In the genomic region with DNA sequence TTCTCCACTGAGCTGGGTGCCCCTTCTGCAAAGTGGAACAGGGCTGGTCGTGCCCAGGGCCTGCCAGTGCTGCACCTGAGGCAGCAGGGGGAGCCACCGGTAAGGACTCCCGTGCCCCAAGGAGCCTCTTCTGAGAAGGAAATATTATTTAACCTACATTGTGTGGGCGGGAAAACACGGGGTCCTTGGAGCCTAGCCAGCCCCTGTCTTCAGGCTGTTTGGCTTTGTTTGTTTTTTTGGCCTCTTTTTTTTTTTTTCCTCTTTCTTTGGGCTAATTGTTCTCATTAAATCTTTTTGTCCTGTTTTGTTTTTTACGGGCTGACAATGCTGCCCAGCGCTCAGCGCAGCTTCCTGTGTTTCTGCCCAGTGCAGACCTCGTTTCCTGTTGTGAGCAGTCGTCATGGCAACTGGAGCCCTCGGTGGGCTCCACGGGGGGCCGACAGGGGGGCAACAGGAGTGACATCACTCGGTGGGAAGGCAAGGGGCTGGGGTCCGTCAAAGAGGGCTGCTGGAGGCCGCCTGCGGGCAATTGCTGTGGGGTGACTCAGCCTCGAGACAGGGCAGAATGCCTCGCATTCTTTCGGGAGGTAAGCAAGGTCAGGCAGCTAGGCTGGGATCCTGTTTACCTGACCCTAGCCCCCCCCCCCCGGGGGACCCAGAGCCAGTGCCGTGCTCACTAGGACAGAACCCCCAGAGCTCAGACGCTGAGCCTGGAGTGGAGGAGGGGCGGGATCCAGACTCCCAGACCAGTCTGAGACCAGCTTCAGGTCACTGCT, we compare ENCODE assay signal across 7 mouse cellular contexts. TPM values are rescaled to one million over a fixed set of nuclear protein-coding genes. Genes with fewer than 3 reads are reported as not detected.
DNase-seq lines count a peak whose midpoint lies in the region; ATAC-seq and TF ChIP-seq lines count a peak whose summit lies in the region.

No protein-coding gene starts in this region.

- DNase-seq in adrenal gland, postnatal 14 days, result peak; percentile 77
- DNase-seq in embryonic facial prominence, embryonic 14.5 days (ENCODE audit: low spot score), result peak; percentile 86
- DNase-seq in heart, postnatal 14 days, result peak; percentile 75 to 76
- DNase-seq in kidney, postnatal 36 days, result peak; percentile 79 to 85

- peak; percentile 86 for TF ChIP-seq EP300 in ES-Bruce4 (IDR thresholded peaks at IDR 0.05; ENCODE audit: insufficient read depth, low read depth, low read length)

- no peaks in the 10 kb centered on the region for H3K27me3 ChIP-seq in ES-Bruce4 (ENCODE audit: control insufficient read depth, insufficient read depth, low read length, poor library complexity, severe bottlenecking)
- no peaks in the 10 kb centered on the region for H3K27me3 ChIP-seq in embryonic facial prominence, embryonic 14.5 days (replicated peaks; ENCODE audit: control insufficient read depth, insufficient read depth, low read length)
- no peaks in the 10 kb centered on the region for H3K27me3 ChIP-seq in megakaryocyte, embryonic 14.5 days (replicated peaks)
- H3K27me3 ChIP-seq in small intestine, adult 2 months (ENCODE audit: control insufficient read depth, insufficient read depth, low read length), result no peaks in the 10 kb centered on the region; the same call in 1 of the 2 replicates

- no peak overlapping the region for H3K9ac ChIP-seq in ES-Bruce4 (ENCODE audit: low read depth, poor library complexity, severe bottlenecking)
- H3K9ac ChIP-seq in embryonic facial prominence, embryonic 14.5 days (ENCODE audit: low read depth, low read length), result peak overlapping the region; percentile 48

- H3K36me3 ChIP-seq in ES-Bruce4 (ENCODE audit: control insufficient read depth, insufficient read depth, low read length, poor library complexity, severe bottlenecking), result peaks cover 2% of the 10 kb centered on the region; the same call in 1 of the 2 replicates
- H3K36me3 ChIP-seq in embryonic facial prominence, embryonic 14.5 days (ENCODE audit: control insufficient read depth, insufficient read depth, low read length), result no peaks in the 10 kb centered on the region
- H3K36me3 ChIP-seq in megakaryocyte, embryonic 14.5 days (replicated peaks; ENCODE audit: low read length), result peaks cover 17% of the 10 kb centered on the region
- H3K36me3 ChIP-seq in small intestine, adult 2 months (ENCODE audit: control insufficient read depth, insufficient read depth, low read length), result no peaks in the 10 kb centered on the region

- peaks cover 19% of the 10 kb centered on the region for H3K4me1 ChIP-seq in ES-Bruce4 (ENCODE audit: control insufficient read depth, insufficient read depth, low read length)
- H3K4me1 ChIP-seq in embryonic facial prominence, embryonic 14.5 days (ENCODE audit: control insufficient read depth, insufficient read depth, low read length), result peaks cover 29% of the 10 kb centered on the region
- peaks cover 84% of the 10 kb centered on the region for H3K4me1 ChIP-seq in megakaryocyte, embryonic 14.5 days
- H3K4me1 ChIP-seq in small intestine, adult 2 months (ENCODE audit: control insufficient read depth, insufficient read depth, insufficient read length, low read length), result peaks cover 3% of the 10 kb centered on the region; the same call in 1 of the 2 replicates

- TF ChIP-seq CTCF in ES-Bruce4 (IDR thresholded peaks at IDR 0.05; ENCODE audit: low read depth, low read length), result peak; percentile 27
- peak; percentile 57; the same call in 1 of the 2 replicates for TF ChIP-seq CTCF in small intestine, adult 2 months (IDR thresholded peaks at IDR 0.05; ENCODE audit: extremely low read depth, insufficient read length, insufficient replicate concordance, low read depth, low read length)

- no peak for TF ChIP-seq POLR2A in ES-Bruce4 (IDR thresholded peaks at IDR 0.05; ENCODE audit: insufficient read depth, low read length)
- TF ChIP-seq POLR2A in small intestine, adult 2 months (IDR thresholded peaks at IDR 0.05; ENCODE audit: low read depth, low read length), result no peak

- no peaks in the 10 kb centered on the region for H3K9me3 ChIP-seq in ES-Bruce4 (replicated peaks; ENCODE audit: control insufficient read depth, insufficient read depth, low read length, poor library complexity, severe bottlenecking)
- no peaks in the 10 kb centered on the region for H3K9me3 ChIP-seq in embryonic facial prominence, embryonic 14.5 days (ENCODE audit: control insufficient read depth, low read length)
- H3K9me3 ChIP-seq in megakaryocyte, embryonic 14.5 days, result no peaks in the 10 kb centered on the region

- ATAC-seq in embryonic facial prominence, embryonic 14.5 days (ENCODE audit: low read depth), result peak; percentile 47

- no peak overlapping the region for H3K4me3 ChIP-seq in ES-Bruce4 (ENCODE audit: low read depth, low read length)
- peak overlapping the region; percentile 17 for H3K4me3 ChIP-seq in embryonic facial prominence, embryonic 14.5 days (ENCODE audit: low read depth, low read length)
- H3K4me3 ChIP-seq in megakaryocyte, embryonic 14.5 days (replicated peaks), result peak overlapping the region; percentile 89
- peak overlapping the region; percentile 27 for H3K4me3 ChIP-seq in small intestine, adult 2 months (ENCODE audit: low read depth, low read length)

- H3K4me2 ChIP-seq in embryonic facial prominence, embryonic 14.5 days (ENCODE audit: low read depth, low read length), result peak overlapping the region; percentile 57

- 2% methylated on average over 21 of the region's 24 CpGs for WGBS in embryonic facial prominence, embryonic 14.5 days
- 7% methylated on average over 24 of the region's 24 CpGs for WGBS in small intestine, adult 2 months

- intact Hi-C loops in heart, postnatal 14 days (cut with DNase I), result loop anchor here (2.0 to 10.0 kb wide), 2 partner anchors 54 to 754 kb away; no protein-coding TSS in a partner anchor

- H3K27ac ChIP-seq in ES-Bruce4 (ENCODE audit: insufficient read depth, low read length), result no peak overlapping the region; the same call in 1 of the 2 replicates
- peak overlapping the region; percentile 65; the same call in 1 of the 2 replicates for H3K27ac ChIP-seq in embryonic facial prominence, embryonic 14.5 days (replicated peaks; ENCODE audit: low read depth, low read length)
- no peak overlapping the region for H3K27ac ChIP-seq in small intestine, adult 2 months (ENCODE audit: insufficient read depth, low read depth, low read length)

RNA-seq across cellular contexts. Expression of gene Cbx7, which starts 20.5 kb away (rescaled TPM):
- 111 and 112 TPM in 2 replicates for polyA plus RNA-seq in ES-Bruce4 (2011; ENCODE audit: insufficient read depth, insufficient read length, low read depth, missing spikeins)
- total RNA-seq in adrenal gland, postnatal 14 days (2021), result 7.2 and 12.8 TPM in 2 replicates
- polyA plus RNA-seq in embryonic facial prominence, embryonic 14.5 days (2014; fragmentation: Nextera tagmentation; extraction: Ambion mirVana), result 1.5 and 1.8 TPM in 2 replicates
- 1 to 10 TPM; 3.6 to 7.8 TPM for total RNA-seq in heart, postnatal 14 days (2021)
- polyA plus RNA-seq in megakaryocyte, embryonic 14.5 days (2012; ENCODE audit: insufficient read depth, low replicate concordance), result 2.2 and 5.7 TPM in 2 replicates
- polyA plus RNA-seq in small intestine, adult 2 months (2012; rRNA removed), result 9.9 and 32.8 TPM in 2 replicates

RNA-seq across cellular contexts. Expression of gene Apobec3, which starts 59.0 kb away (rescaled TPM):
- 98.9 and 114 TPM in 2 replicates for polyA plus RNA-seq in ES-Bruce4 (2011; ENCODE audit: insufficient read depth, insufficient read length, low read depth, missing spikeins)
- total RNA-seq in adrenal gland, postnatal 14 days (2021), result 19.8 and 38.2 TPM in 2 replicates
- 16.1 and 17.3 TPM in 2 replicates for polyA plus RNA-seq in embryonic facial prominence, embryonic 14.5 days (2014; fragmentation: Nextera tagmentation; extraction: Ambion mirVana)
- total RNA-seq in heart, postnatal 14 days (2021), result 10 to 100 TPM; 13.0 to 14.4 TPM
- polyA plus RNA-seq in megakaryocyte, embryonic 14.5 days (2012; ENCODE audit: insufficient read depth, low replicate concordance), result 0.81 and 1.1 TPM in 2 replicates
- polyA plus RNA-seq in small intestine, adult 2 months (2012; rRNA removed), result 9.3 and 21.1 TPM in 2 replicates
